Mouse (Mus musculus): ENCODE data around the gene Ptpn14. TPM values are rescaled to one million over a fixed set of nuclear protein-coding genes. Genes with fewer than 3 reads are reported as not detected.

The Ptpn14 gene
- polyA plus RNA-seq, 1 experiment from 2014 or later = 1.3 TPM

DNA sequence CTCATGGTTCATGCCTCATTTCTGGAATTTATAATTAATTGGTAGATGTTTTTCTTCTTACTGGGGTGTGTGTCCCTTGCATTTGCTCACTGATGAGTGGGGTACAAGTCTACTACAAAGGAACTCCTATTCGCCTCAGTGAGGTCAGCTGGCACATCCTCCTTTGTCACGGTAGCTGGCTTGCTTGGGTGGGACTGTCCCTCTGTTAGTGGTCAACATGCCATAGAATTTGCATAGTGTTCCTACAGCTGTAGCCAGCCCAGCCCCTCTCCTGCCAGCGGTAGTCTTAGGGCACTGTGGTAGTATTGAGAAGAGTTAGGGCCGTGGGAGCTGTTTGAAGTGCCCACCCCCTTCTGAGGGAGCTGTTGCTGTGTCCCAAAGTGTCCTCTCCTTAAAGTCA, 73.2 kb downstream of the Ptpn14 start:
- Histone ChIP-seq H3K9ac (no peak overlapping the region), H3K4me1 (peaks cover 5% of the 10 kb centered on the region; the same call in 1 of the 2 replicates), H3K27ac (no peak overlapping the region), H3K27me3 (peaks cover 77% of the 10 kb centered on the region), H3K4me3 (no peak overlapping the region), H3K4me2 (no peak overlapping the region), H3K9me3 (replicated peaks) (no peaks in the 10 kb centered on the region), H3K36me3 (ENCODE audit: poor library complexity, severe bottlenecking) (no peaks in the 10 kb centered on the region)
- 90% methylated on average over 4 of the region's 4 CpGs for WGBS
- ATAC-seq = no peak

GRCm38 (mm10) chr1:189802575-189802974, 74.5 kb downstream of the Ptpn14 start:
- Histone ChIP-seq H3K27me3 (peaks cover 67% of the 10 kb centered on the region), H3K4me2 (no peak overlapping the region), H3K4me1 (peaks cover 5% of the 10 kb centered on the region; the same call in 1 of the 2 replicates), H3K9ac (no peak overlapping the region), H3K9me3 (replicated peaks) (no peaks in the 10 kb centered on the region), H3K27ac (no peak overlapping the region), H3K4me3 (no peak overlapping the region), H3K36me3 (ENCODE audit: poor library complexity, severe bottlenecking) (no peaks in the 10 kb centered on the region)
- WGBS = 90% methylated on average over 4 of the region's 4 CpGs
- no peak for ATAC-seq

DNA sequence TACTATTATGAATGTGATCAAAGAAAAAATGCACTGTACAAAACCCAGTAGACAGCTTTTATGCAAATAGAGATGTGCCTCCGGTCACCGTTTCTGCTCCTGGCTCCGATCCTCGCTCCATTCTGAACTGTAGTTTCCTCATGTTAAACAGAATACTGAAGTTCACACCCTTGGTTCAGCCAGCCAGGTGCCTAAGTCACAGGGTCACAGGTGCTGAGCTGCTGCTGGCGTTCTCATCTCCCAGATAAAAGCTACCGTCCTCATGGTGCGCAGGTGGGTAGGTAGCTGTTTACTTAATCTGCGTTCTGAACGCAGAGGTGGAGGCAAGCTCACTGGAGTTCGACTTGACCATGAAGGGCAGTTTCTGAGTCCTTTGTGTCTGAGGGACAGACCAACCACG, 75.7 kb downstream of the Ptpn14 start:
- WGBS = 94% methylated on average over 11 of the region's 11 CpGs
- Histone ChIP-seq H3K4me2 (no peak overlapping the region), H3K27me3 (peaks cover 56% of the 10 kb centered on the region), H3K9me3 (replicated peaks) (no peaks in the 10 kb centered on the region), H3K9ac (no peak overlapping the region), H3K27ac (no peak overlapping the region), H3K4me1 (peaks cover 5% of the 10 kb centered on the region; the same call in 1 of the 2 replicates), H3K4me3 (no peak overlapping the region), H3K36me3 (ENCODE audit: poor library complexity, severe bottlenecking) (no peaks in the 10 kb centered on the region)
- no peak for ATAC-seq

- Histone ChIP-seq H3K27me3 (peaks cover 31% of the 10 kb centered on the region), H3K4me2 (no peak overlapping the region), H3K27ac (no peak overlapping the region), H3K36me3 (ENCODE audit: poor library complexity, severe bottlenecking) (no peaks in the 10 kb centered on the region), H3K4me3 (no peak overlapping the region), H3K4me1 (no peaks in the 10 kb centered on the region), H3K9me3 (replicated peaks) (no peaks in the 10 kb centered on the region), H3K9ac (no peak overlapping the region)
- 81% methylated on average over 13 of the region's 13 CpGs for WGBS
- ATAC-seq = no peak
Observed at GRCm38 (mm10) chr1:189806533-189807297, 78.6 kb downstream of the Ptpn14 start.

DNA sequence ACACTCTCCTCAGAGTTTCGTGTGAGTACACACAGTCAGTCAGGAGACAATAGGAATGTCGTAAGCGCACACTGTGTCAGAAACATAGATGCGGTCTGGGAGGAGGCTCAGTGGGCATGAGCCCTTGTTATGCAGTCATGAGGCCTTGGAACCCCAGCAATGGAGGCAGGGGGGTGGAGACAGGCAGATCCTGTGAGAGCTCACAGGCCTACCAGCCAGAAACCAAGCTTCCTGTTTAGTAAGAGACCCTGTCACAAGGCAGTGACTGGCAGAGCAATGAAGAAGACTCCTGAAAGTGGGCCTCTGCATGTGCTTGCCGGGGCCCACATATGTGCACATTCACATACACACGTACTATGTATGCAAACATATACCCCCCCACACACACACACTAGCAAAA, 79.9 kb downstream of the Ptpn14 start:
- Histone ChIP-seq H3K4me3 (no peak overlapping the region), H3K27me3 (peaks cover 20% of the 10 kb centered on the region; the same call in 1 of the 2 replicates), H3K9ac (no peak overlapping the region), H3K27ac (no peak overlapping the region), H3K4me2 (no peak overlapping the region), H3K9me3 (replicated peaks) (no peaks in the 10 kb centered on the region), H3K36me3 (ENCODE audit: poor library complexity, severe bottlenecking) (no peaks in the 10 kb centered on the region), H3K4me1 (no peaks in the 10 kb centered on the region)
- WGBS = 92% methylated on average over 6 of the region's 6 CpGs
- ATAC-seq = no peak

DNA sequence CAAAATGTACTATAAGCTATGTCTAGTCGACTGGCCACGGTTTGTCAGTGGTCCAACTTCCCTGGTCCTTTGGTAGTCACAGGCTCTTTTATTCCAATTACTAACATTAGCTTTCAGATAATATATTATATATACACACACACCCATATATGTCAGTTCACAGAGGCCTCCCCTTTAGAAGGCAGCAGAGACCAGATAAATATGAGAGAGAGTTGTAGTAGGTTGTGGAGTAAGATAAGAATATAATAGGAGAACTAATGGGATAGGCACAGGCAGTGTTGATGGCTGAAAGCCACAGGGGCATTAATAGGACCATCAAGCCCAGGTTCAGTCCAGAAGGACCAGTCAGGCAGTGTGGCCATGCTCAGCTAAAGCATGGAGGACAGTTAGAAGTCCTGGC, 80.4 kb downstream of the Ptpn14 start:
- Histone ChIP-seq H3K9me3 (replicated peaks) (no peaks in the 10 kb centered on the region), H3K4me3 (no peak overlapping the region), H3K27me3 (peaks cover 16% of the 10 kb centered on the region; the same call in 1 of the 2 replicates), H3K27ac (no peak overlapping the region), H3K9ac (no peak overlapping the region), H3K36me3 (ENCODE audit: poor library complexity, severe bottlenecking) (no peaks in the 10 kb centered on the region), H3K4me1 (no peaks in the 10 kb centered on the region), H3K4me2 (no peak overlapping the region)
- no peak for ATAC-seq
- WGBS = 93% methylated on average over 2 of the region's 2 CpGs

- Histone ChIP-seq H3K4me3 (no peak overlapping the region), H3K4me1 (no peaks in the 10 kb centered on the region), H3K27ac (no peak overlapping the region), H3K36me3 (ENCODE audit: poor library complexity, severe bottlenecking) (no peaks in the 10 kb centered on the region), H3K4me2 (no peak overlapping the region), H3K27me3 (peaks cover 2% of the 10 kb centered on the region; the same call in 1 of the 2 replicates), H3K9me3 (replicated peaks) (no peaks in the 10 kb centered on the region), H3K9ac (no peak overlapping the region)
- no peak for ATAC-seq
- 87% methylated on average over 2 of the region's 2 CpGs for WGBS
Observed at GRCm38 (mm10) chr1:189811778-189812177, 83.7 kb downstream of the Ptpn14 start.

DNA sequence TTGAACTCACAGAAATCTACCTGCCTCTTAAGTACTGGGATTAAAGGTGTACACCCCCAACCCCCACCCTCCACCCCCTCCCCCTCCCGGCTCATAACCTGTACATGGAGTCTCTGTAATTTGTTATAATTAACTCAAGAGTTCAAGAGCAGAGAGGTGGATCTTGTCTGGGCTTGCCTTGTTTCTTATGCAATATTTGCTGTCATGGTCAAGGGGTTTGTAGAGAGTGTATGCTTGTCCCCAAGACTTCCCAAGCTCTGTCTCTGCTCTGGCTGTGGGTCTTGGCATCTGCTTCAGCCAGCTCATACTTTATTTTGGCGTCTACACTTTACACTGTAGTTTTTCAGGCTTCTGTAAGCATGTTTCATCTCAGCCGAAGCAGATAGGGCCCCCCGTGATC, 86.3 kb downstream of the Ptpn14 start:
- H3K4me1 ChIP-seq = no peaks in the 10 kb centered on the region
- no peak for ATAC-seq
- H3K36me3 ChIP-seq (ENCODE audit: poor library complexity, severe bottlenecking) = no peaks in the 10 kb centered on the region
- no peak overlapping the region for H3K9ac ChIP-seq
- H3K4me3 ChIP-seq = no peak overlapping the region
- 82% methylated on average over 4 of the region's 4 CpGs for WGBS
- H3K27ac ChIP-seq = no peak overlapping the region
- no peak overlapping the region for H3K4me2 ChIP-seq
- no peaks in the 10 kb centered on the region for H3K9me3 ChIP-seq (replicated peaks)
- H3K27me3 ChIP-seq = no peaks in the 10 kb centered on the region; the same call in 1 of the 2 replicates

- Histone ChIP-seq H3K9ac (no peak overlapping the region), H3K27me3 (no peaks in the 10 kb centered on the region; the same call in 1 of the 2 replicates), H3K36me3 (ENCODE audit: poor library complexity, severe bottlenecking) (no peaks in the 10 kb centered on the region), H3K4me3 (no peak overlapping the region), H3K4me1 (no peaks in the 10 kb centered on the region), H3K4me2 (no peak overlapping the region), H3K27ac (no peak overlapping the region), H3K9me3 (replicated peaks) (no peaks in the 10 kb centered on the region)
- no peak for ATAC-seq
- whole genome bisulfite sequencing = 88% methylated on average over 8 of the region's 8 CpGs
Observed at GRCm38 (mm10) chr1:189817089-189817488, 89.0 kb downstream of the Ptpn14 start.

DNA sequence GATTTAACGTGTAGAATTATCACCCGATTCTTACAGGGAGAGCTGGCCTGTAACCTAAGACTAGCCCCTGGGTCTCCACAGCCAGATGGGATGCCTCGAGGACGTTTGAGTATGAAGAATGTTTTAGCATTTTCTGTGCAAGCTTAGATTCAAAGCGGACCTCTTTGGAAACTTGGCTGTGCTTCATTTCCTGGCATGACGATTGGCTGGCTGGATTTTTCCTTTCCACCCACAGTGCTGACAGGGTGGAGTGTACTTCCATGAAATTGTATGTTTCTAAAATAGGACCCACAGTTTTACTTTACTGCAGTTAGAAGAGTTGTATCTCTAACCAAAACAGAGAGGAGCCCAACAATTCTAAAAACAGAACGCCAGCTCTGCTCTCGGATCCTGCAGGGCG, 89.7 kb downstream of the Ptpn14 start:
- 89% methylated on average over 9 of the region's 9 CpGs for WGBS
- no peak overlapping the region for H3K4me2 ChIP-seq
- no peaks in the 10 kb centered on the region for H3K9me3 ChIP-seq (replicated peaks)
- ATAC-seq = no peak
- no peaks in the 10 kb centered on the region for H3K36me3 ChIP-seq (ENCODE audit: poor library complexity, severe bottlenecking)
- H3K4me1 ChIP-seq = no peaks in the 10 kb centered on the region
- no peak overlapping the region for H3K4me3 ChIP-seq
- H3K27me3 ChIP-seq = no peaks in the 10 kb centered on the region; the same call in 1 of the 2 replicates
- no peak overlapping the region for H3K9ac ChIP-seq
- no peak overlapping the region for H3K27ac ChIP-seq

GRCm38 (mm10) chr1:189820111-189820510, 92.0 kb downstream of the Ptpn14 start:
- Histone ChIP-seq H3K4me1 (no peaks in the 10 kb centered on the region), H3K9ac (no peak overlapping the region), H3K4me2 (no peak overlapping the region), H3K9me3 (replicated peaks) (no peaks in the 10 kb centered on the region), H3K27me3 (no peaks in the 10 kb centered on the region; the same call in 1 of the 2 replicates), H3K4me3 (no peak overlapping the region), H3K27ac (no peak overlapping the region), H3K36me3 (ENCODE audit: poor library complexity, severe bottlenecking) (no peaks in the 10 kb centered on the region)
- WGBS = 80% methylated on average over 5 of the region's 5 CpGs
- no peak for ATAC-seq

DNA sequence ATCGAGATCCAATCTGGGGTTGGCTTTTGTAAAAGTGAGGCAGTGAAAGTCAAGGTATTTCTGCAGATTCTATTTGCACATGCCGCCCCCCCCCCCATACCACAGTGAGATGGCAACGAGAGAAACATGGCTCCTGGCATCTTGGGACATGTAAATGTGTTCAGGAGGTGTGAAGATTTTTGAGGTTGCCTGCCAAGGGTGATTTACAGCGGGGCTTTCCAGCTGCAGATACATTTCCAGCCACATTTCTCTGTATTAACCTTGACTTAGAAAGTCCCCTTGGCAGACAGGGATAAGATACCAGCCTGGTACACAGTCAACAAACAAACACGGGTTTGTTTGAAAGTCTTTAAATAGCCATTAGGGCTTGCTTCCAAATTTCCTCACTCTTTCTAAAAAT, 96.4 kb downstream of the Ptpn14 start:
- Histone ChIP-seq H3K27me3 (no peaks in the 10 kb centered on the region), H3K9me3 (replicated peaks) (no peaks in the 10 kb centered on the region), H3K36me3 (ENCODE audit: poor library complexity, severe bottlenecking) (no peaks in the 10 kb centered on the region), H3K4me3 (no peak overlapping the region), H3K27ac (no peak overlapping the region), H3K4me1 (no peaks in the 10 kb centered on the region), H3K9ac (no peak overlapping the region), H3K4me2 (no peak overlapping the region)
- ATAC-seq = no peak
- WGBS = 85% methylated on average over 5 of the region's 5 CpGs

GRCm38 (mm10) chr1:189830391-189830790, 102.3 kb downstream of the Ptpn14 start:
- ATAC-seq = no peak
- WGBS = 48% methylated on average over 4 of the region's 4 CpGs
- Histone ChIP-seq H3K27ac (no peak overlapping the region), H3K4me3 (no peak overlapping the region), H3K27me3 (no peaks in the 10 kb centered on the region), H3K9ac (no peak overlapping the region), H3K4me1 (peaks cover 8% of the 10 kb centered on the region), H3K9me3 (replicated peaks) (no peaks in the 10 kb centered on the region), H3K36me3 (ENCODE audit: poor library complexity, severe bottlenecking) (no peaks in the 10 kb centered on the region), H3K4me2 (no peak overlapping the region)

Data from forebrain, embryonic 13.5 days (tissue).